Mouse (Mus musculus) cerebellum, adult 9-10 months (tissue): ENCODE measurements around the gene Tfrc.

Source experiments
- DNase-seq: peaks from one replicate; pipeline ENCODE4 v3.0.0; 2022

Gene Tfrc

DNA sequence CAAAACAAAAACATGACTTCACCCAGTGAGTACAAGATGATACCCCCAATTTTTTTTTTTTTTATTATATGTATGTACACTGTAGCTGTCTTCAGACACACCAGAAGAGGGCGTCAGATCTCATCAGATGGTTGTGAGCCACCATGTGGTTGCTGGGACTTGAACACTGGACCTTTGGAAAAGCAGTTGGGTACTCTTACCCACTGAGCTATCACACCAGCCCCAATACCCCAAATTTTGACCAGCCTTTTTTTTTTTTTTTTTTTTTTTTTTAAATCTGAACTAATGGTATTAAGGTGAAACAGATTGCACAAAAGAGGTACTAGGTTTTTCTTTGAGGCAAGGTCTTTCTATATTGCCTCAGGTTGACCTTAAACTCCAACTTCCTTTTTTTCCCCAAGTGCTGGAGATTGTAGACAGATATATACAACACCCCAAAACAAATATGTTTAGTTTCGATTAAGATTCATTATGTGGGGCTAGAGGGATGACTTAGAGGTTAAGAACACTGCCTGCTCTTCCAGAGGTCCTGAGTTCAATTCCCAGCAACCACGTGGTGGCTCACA is 4.6 kb downstream of the Tfrc start:
- no peak for DNase-seq

DNA sequence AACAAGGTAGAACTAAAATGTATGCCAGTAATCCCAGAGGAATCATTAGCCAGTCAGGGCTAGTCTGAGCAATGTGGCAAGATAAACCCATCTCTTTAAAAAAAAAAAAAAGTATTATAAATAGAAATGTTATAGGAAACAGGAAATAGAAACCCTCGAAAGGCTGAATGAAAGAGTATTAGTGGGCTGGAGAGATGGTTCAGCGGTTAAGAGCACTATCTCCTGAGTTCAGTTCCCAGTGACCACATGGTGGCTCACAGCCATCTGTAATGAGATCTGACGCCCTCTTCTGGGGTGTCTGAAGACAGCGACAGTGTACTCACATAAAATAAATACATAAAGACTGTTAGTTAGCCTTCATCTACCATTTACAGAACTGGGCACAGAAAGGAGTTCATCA is 5.3 kb downstream of the Tfrc start:
- DNase-seq: no peak

DNA sequence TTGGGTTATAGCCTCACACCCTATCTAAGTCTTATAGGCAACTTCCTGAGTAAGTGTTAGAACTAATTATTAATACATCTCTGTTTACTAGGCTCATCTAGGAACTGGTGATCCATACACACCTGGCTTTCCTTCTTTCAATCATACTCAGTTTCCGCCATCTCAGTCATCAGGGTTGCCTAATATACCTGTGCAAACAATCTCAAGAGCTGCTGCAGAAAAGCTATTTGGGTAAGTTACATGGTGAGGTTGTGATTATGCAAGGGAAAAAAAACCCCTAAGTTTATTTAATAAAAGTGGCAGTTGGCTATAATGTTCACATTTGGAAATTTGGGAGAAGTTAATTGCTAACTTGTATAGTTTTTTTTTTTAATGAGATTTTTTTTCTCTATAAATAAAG is 10.2 kb downstream of the Tfrc start:
- DNase-seq: no peak

DNA sequence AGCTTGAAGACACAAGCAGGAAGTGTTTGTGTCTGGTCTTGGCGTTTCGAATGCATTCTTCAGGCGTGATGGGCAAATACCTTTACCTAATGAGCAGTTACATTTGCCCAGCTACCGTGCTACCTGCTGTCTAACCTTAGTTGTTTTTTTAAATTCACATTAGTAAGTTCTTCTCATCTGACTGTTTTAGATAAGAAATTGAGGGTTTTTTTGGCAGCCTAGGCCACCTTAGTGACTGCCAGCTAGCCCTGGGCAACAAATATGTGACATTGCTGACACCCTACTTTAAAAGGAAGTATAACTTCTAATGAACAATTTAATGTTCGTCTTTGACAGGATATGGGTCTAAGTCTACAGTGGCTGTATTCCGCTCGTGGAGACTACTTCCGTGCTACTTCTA is 19.4 kb downstream of the Tfrc start:
- no peak for DNase-seq

DNA sequence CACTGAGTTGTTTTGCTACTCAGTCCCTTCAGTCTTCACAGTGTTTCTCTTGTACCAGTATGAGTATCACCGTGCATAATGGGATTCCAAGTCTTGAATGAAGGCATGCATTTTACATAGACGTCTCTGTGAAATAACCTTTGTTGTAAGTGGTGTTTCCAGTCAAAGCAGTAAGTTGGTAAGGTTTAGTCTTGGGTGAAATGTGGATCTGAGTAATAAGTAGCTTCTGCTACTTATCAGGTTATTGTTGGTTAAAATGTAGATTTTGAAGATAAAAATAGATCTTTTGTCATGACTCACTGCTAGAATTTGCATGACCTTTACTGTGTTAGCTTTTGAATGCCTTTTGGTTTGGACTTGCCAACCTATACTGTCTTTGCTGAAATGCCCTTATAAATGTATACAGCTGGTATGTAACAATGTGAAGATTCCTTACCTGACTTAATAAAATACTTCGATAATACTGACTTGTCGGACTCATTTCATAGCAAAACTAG is 23.7 kb downstream of the Tfrc start:
- DNase-seq: no peak

DNA sequence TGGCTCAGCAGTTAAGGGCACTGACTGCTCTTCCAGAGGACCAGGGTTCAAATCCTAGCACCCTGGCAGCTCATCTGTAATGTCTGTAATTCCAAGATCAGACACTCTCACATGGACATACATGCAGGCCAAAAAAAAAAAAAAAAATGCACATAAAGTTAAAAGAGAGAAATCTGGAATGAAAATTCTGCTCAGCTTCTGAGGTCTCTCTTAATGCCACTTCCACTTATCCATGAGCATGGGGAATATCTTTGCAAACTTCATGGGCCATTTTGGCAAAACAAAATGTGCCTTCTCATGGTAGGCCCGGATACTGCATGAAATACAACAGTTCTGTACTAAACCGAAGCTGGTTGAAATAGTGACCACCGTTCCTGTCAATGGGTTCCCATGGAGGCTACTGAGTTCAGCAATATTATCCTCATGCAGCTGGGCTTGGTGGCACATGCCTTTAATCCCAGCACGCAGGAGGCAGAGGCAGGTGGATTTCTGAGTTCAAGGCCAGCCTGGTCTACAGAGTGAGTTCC is 24.8 kb downstream of the Tfrc start:
- DNase-seq: no peak

DNA sequence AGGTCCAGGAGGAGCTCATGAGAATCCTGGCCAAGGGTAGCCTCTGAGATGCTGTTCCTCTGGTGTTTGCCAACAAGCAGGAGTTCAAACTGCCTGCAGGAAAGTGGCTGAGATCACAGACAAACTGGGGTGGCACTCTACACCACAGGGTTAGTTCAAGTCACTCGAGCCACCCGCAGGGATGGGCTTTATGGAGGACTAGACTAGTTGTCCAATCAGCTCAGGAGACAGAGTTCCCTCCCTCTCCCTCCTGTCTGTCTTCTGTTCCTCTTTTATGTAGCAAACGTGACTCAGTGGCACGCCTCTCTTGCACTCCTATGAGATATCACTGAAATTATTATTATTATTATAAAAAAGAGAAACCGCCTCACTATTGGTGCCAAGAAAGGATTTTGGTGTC is 25.5 kb downstream of the Tfrc start:
- DNase-seq: no peak

DNA sequence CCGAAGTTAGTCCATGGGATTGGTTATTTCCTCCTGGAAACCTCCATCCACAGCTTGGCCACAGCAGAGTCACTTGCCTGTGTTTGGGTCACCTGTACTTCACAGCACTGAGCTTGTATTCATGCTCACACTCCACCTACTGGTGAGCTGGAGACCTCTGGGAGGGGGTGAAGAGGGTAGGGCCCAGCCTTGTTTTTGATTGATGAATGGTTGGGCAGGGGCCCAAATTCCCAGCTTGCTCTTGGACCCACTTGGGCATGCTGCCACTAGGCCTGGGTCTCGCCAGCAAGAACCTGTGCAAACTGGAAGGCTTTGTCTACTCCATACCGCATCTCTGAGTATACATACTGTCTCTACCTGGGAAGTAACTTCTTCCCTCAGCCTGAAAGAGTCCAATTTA is 26.6 kb downstream of the Tfrc start:
- no peak for DNase-seq

DNA sequence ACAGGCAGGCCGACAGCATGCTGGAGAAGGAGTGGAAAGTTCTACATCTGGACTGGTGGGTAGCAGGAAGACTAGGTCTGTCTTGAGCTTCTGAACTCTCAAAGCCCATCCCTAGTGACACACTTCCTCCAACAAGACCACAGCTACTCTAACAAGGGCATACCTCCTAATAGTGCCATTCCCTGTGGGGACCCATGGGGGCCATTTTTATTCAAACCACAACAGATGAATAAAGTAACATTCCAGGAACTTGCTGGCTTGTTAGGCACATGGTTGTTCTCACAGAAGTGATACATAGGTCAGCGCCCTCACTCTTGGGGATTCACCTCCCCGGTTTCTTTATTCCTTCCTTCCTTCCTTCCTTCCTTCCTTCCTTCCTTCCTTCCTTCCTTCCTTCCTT is 27.6 kb downstream of the Tfrc start:
- DNase-seq: no peak

DNA sequence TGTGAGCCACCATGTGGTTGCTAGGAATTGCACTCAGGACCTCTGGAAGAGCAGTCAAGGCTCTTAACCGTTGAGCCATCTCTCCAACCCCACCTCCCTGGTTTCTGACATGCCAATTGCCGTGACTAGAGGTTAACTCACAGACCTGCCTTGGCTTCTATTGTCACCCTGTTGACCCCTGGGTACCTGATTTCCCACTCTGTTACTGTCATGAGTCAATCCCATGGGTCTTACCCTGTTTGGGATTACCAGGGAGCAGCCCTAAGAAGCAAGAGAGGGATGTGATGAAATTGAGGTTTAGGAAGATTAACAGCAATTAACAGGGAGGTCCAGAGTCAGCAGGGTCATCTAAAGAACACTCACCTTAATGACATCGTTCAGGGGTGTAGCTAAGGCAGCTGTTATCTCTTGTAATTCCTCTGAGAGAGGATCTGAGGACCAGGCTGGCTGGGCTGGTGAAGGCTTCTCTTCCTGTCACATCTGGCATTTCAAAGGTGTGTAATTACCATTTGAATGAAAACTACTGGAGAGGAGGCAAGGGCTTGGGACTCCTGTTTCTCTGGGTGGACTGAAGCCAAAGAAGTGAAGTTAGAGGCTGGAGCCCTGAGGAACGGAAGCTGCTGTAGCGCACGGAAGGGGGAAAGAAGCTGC is 28.3 kb downstream of the Tfrc start:
- DNase-seq: no peak

DNA sequence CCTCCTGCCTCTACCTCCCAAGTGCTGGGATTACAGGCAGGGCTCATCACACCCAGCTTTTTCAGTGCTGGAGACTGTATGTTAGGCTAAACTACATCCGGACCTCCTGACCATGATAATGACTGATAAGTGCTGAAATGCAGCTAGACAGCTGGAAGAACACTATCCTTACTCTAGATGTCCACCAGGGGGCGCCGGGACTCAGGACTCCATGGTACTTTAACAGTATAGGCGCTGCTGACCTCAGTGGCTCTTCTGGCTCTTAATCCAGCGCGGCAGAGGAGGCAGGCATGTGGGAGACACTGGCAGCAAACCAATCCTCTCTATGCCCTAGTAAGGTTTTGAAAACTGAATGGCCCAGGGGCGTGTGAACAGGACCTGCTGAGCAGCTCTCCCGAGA is 29.8 kb downstream of the Tfrc start:
- DNase-seq: peak; percentile 89

DNA sequence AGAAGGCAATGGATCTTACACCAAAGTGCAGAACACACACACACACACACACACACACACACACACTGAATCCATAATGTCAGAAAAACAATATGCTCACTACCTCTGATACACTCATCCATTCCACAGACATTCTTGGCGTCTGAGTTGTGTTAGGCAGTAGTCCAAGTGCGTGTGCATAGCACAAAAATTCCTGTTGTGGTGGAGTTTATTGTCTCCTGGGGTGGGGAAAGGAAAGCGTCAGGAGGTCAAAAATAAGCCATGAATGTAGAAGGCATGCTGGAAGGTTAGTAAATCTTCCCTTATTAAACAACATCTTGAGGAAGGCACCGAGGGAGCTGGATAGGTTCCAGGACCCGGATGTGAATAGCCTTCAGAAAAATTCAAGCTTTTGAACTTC is 31.4 kb downstream of the Tfrc start:
- peak; percentile 13 for DNase-seq

DNA sequence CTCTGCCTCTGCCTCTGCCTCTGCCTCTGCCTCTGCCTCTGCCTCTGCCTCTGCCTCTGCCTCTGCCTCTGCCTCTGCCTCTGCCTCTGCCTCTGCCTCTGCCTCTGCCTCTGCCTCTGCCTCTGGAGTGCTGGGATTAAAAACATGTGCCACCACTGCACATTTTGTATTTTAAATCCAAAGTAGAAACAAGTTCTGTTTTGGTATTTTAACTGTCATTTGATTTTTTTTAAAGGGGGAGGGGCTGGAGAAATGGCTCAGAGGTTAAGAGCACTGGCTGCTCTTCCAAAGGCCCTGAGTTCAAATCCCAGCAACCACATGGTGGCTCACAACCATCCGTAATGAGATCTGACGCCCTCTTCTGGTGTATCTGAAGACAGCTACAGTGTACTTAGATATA is 32.0 kb downstream of the Tfrc start:
- DNase-seq: peak; percentile 7

DNA sequence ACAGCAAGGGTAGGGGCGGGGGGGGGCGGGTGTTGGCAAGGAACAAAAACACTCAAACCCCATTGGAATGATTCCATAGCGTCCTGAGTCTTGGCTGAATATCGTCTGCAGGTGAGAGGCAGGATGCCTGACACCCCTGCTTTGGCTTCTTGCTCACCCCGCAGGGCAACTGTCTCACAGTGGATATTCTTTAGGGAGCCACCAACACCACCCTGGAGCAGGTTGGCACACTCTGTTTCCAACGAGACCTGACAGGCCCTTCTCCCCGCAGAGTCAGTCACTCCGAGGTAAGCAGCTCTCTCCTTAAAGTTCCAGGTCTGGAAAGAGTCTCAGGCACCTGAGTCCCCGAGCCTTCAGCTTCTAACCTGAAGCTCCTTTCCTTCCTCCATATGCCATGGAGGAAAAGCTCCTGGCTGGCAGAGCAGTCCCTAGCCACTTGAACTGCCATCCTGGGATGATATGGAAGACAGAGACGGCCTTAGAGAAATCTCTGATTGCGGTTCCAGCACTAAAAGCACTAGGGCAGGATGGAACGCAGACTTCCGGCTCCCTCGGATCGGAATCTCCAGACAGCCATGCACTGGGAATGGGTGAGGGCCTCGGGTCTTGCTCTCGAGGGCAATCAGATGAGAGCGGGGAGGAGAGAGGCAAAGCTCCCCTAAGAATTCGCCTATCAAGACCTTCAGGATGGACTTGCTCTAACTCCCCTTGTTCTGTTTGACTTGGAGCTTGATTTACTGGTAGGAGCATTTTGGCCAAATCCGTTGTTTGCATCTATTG is 32.9 kb downstream of the Tfrc start:
- DNase-seq: peak; percentile 12

DNA sequence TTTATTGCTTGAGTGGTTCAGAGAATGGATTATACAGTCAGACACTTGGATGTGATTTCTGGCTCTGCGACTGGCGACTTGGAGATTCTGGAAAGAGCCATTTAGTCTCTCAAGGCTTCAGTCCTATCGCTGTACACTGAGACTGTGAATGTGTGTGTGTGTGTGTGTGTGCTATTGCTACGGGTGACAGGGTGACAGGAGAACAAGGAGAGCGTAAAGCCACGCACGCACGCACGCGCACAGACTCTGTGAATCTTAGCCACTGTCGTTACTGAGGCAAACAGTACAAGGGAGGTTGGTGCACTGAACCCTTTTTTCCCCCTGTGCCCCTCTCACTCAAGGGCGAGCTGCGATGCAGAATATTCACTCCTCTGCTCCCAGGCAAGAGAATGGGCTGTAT is 33.6 kb downstream of the Tfrc start:
- DNase-seq: peak; percentile 24

DNA sequence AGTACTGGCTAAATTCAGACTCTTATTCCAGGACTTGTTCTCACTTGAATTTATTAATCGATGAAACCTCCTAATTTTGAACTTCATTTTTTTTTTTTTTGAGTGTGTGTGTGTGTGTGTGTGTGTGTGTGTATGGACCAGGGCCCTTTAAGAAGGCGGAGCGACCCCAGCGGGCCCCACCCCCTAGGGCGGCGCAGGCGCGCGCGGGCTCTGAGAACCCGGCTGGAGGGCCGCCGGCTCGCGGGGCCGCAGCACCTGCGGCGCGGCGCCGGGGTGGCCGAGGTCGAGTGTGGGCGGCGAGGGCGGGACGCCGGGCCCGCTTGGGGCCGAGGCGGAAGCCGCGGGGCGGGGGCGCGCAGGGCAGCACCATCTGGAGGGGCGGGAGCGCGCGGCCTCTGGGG is 34.9 kb downstream of the Tfrc start, which contains the start of gene Tnk2:
Gene Tnk2, plus strand, starts transcription at position 214 of the 401 bp plus-strand sequence.
- peak; percentile 90 for DNase-seq

DNA sequence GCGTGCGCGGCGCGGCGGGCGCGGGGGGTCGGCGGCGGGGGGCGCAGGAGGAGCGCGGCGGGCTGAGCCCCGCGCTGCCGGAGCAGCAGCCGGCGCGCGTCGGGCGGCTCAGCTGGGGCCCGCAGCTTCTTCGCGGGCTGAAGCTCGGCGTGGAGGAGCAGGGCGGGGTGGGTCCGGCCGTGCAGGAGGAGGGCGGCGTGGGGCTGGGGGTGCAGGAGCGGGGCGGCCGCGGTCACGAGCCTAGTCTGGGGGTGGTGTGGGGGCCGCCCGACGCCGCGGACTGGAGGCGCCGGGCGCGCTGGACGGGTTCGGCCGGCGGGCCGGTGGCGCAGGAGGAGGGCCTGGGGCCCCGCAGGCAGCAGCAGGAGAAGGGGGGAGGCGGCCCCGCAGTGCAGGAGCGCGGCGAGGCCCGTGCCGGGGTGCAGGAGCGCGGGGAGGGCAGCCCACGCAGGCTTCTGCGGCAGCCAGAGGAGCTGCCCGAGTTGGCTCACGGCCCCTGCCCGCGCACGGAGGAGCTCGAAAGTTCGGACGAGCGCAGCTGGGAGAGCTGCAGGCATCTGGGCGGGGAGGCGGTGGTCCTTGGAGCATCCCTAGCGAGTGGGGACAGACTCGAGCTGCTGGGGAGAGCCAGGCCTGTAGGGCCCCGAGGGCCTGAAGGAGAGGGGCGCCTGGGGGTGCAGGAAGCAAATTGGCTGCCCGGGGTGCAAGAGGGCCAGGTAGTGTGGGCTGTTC is 35.5 kb downstream of the Tfrc start:
- DNase-seq: peak; percentile 54

DNA sequence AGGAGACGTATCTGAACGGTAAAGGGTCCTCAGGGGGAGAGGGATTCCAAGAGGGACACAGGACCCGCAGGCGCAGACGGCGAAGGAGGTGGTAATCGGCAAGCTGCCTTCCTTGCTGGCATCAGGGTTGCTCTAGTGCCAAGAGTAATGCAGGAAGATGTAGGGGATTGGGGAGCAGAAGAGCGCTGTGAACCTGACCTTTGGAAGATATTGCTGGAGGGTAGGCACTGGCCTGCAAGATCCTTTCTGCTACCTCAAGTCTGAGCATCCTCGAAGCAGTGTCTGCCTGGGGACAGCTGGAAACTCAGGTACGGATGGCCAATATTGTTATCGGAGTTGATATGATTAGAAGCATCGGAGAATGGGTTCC is 36.1 kb downstream of the Tfrc start:
- DNase-seq: peak; percentile 54

DNA sequence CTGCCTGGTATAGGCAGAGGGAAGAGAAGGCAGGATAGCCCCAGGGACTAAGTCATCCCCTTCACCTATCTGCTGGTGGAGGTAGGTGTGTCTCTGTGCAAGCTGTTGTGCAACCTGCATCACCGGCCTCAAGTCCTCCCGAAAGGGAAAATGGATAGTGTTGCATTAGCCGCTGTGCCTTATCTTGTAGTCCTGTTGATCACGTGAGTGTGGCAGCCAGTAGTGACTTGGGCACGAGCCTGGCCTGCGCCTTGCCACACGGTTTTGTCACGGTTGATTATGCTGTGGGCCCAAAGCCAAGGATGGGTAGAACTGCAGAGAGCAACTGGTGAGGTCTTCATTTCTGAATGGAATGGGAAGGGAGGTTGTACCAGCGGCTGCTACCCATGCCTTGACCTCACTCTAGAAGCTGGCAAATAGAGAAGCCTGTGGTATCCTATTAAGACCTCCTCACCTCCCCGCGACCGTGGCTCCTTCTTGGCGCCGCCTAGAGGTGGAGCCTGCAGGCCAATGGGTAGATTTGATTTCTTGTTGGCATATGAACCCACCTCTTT is 36.7 kb downstream of the Tfrc start:
- DNase-seq: peak; percentile 93

DNA sequence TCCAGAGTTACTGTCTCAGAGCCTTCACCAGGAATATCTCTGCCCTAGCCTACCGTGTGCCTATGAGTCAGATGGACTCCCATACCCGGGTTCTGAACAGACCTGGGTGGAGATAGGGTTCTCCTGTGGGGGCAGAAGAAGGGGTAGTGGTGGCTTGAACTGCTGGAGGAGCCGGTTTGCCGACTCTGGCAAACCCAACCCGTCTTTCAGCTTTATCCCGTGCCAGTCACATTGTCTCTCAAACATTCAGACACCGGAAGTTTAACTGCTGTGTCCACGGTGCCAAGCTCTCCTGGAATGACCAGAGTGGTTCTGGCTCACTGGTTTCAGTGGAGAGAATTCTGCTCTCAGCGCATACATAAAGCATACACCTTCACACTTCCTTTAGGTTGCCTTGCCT is 37.3 kb downstream of the Tfrc start:
- DNase-seq: no peak

DNA sequence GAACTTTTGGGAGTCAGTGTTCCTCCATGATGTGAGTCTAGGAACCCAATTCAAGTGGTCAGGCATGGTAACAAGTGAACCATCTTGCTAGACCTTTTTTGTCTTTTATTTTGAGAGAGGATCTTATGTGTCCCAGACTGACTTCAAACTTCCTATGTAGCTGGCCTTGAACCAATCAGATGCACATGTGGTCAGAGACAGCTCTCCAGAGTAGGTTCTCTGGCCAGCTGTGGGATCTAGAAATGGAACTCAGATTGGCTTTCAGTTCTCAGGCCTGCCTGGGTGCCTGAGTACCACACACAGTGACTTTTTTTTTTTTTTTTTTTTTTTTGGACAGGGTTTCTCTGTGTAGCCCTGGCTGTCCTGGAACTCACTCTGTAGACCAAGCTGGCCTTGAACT is 39.0 kb downstream of the Tfrc start:
- peak; percentile 28 for DNase-seq

DNA sequence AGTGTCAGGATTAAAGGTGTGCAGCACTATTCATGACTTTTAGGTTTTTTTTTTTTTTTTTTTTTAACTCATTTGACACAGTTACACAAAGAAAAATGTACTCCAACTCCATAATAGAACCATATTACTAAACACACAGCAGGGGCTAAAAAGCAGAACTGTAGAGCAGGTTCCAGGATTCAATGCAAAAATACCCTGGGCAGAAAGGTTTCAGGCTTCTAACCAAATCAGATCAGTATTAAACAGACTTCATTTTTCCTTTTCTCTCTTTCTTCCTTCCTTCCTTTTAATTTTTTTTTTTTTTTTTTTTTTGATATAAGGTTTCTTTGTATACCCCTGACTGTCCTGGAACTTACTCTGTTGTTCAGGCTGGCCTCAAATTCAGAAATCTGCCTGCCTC is 41.7 kb downstream of the Tfrc start:
- no peak for DNase-seq
